Mouse (Mus musculus) heart, postnatal 0 days (tissue): ENCODE results near the gene Tent2. TPM values are rescaled to one million over a fixed set of nuclear protein-coding genes. Genes with fewer than 3 reads are reported as not detected.

Experiments used
- ATAC-seq: fragments of 200-750 bp; cut with Nextera tagmentation; 2 replicates; pipeline ENCODE4 v1.8.0; 2017; ENCODE audit warnings: low read depth, moderate number of reproducible peaks, moderate library complexity; ENCODE audit not compliant: insufficient read depth
- DNase-seq: peaks from one replicate; pipeline ENCODE4 v3.0.0-alpha.2; 2016; ENCODE audit warnings: low spot score
- H3K27ac ChIP-seq: fragments of 300-500 bp; sonication (generic); 2 replicates; pipeline ENCODE4 v1.5.1; 2014; ENCODE audit warnings: low read depth, mild to moderate bottlenecking
- H3K27me3 ChIP-seq: fragments of 300-500 bp; sonication (generic); 2 replicates; pipeline ENCODE4 v1.6.1; 2014; ENCODE audit warnings: low read length, mixed read lengths; ENCODE audit not compliant: control insufficient read depth, insufficient read depth
- H3K36me3 ChIP-seq: fragments of 300-500 bp; sonication (generic); replicated peaks from 2 replicates; pipeline ENCODE4 v1.6.1; 2014; ENCODE audit warnings: low read length, mixed read lengths; ENCODE audit not compliant: control insufficient read depth, insufficient read depth
- H3K4me1 ChIP-seq: fragments of 300-500 bp; sonication (generic); 2 replicates; pipeline ENCODE4 v1.6.1; 2014; ENCODE audit warnings: antibody characterized with exemption; ENCODE audit not compliant: control insufficient read depth, insufficient read depth
- H3K4me2 ChIP-seq: fragments of 300-500 bp; sonication (generic); 2 replicates; pipeline ENCODE4 v1.6.1; 2014; ENCODE audit warnings: low read depth, mild to moderate bottlenecking, low read length, moderate library complexity
- H3K4me3 ChIP-seq: fragments of 300-500 bp; sonication (generic); 2 replicates; pipeline ENCODE4 v1.5.1; 2014; ENCODE audit warnings: low read depth, low read length
- H3K9ac ChIP-seq: fragments of 300-500 bp; sonication (generic); replicated peaks from 2 replicates; pipeline ENCODE4 v1.6.1; 2014; ENCODE audit warnings: low read depth, low read length, mixed read lengths
- H3K9me3 ChIP-seq: fragments of 300-500 bp; sonication (generic); replicated peaks from 2 replicates; pipeline ENCODE4 v1.6.1; 2016; ENCODE audit warnings: low read length; ENCODE audit not compliant: control insufficient read depth
- CTCF ChIP-seq: IDR thresholded peaks from 2 replicates; pipeline ENCODE4 v1.5.1; 2016; ENCODE audit warnings: antibody characterized with exemption, control low read depth, low read depth
- EP300 ChIP-seq: IDR thresholded peaks from 2 replicates; pipeline ENCODE4 v1.6.1; 2016; ENCODE audit warnings: antibody characterized with exemption, low read depth
- WGBS: fragments of 180-500 bp; shearing (Covaris S2); extraction: QIAGEN DNeasy Blood & Tissue Kit; methylation state at CpG from one replicate; pipeline ENCODE4 v1.1.7; 2014; 5-methylcytosine and 5-hydroxymethylcytosine counted together
- polyA plus RNA-seq: library from polyadenylated mRNA; unstranded; fragments of >200 nt; fragmentation: Nextera tagmentation; extraction: Ambion mirVana; gene quantifications from 2 replicates; pipeline ENCODE4 v1.2.1, GENCODE M21; 2015
- total RNA-seq: library from RNA; depleted of rRNA; stranded (reverse); fragments of >200 nt; gene quantifications from 2 replicates; pipeline ENCODE4 v1.2.3, GENCODE M21; 2014; ENCODE audit warnings: low replicate concordance; rRNA removed

Tent2 gene
- total RNA-seq (32.1 and 34.0 TPM in 2 replicates), polyA plus RNA-seq (18.9 and 19.2 TPM in 2 replicates)

- no peaks in the 10 kb centered on the region for H3K27me3 ChIP-seq
Observed at GRCm38 (mm10) chr13:93191831-93192645, at the start of gene Tent2. Tent2 (minus strand) TSS chr13:93192385.

GRCm38 (mm10) chr13:93241180-93241579 is 49.0 kb upstream of the Tent2 start:
- Histone ChIP-seq H3K4me1 (0 out of 2 replicates have a peak, but pooled peaks cover 9% of the 10 kb centered on the region), H3K4me2 (no peak overlapping the region), H3K4me3 (no peak overlapping the region), H3K9me3 (no peaks in the 10 kb centered on the region), H3K9ac (no peak overlapping the region), H3K27ac (no peak overlapping the region), H3K36me3 (no peaks in the 10 kb centered on the region), H3K27me3 (no peaks in the 10 kb centered on the region)
- WGBS: 74% methylated on average over 3 of the region's 3 CpGs
- ATAC-seq (no peak), DNase-seq (no peak)
- TF ChIP-seq CTCF (no peak), EP300 (no peak)

More at GRCm38 (mm10) chr13:93191831-93192645, at the start of gene Tent2:
- Histone ChIP-seq H3K36me3 (no peaks in the 10 kb centered on the region), H3K27ac (peak within 1 kb of the TSS; percentile 97), H3K9me3 (no peaks in the 10 kb centered on the region), H3K4me2 (peak within 1 kb of the TSS; percentile 77), H3K4me3 (peak within 1 kb of the TSS; percentile 100), H3K9ac (peak within 1 kb of the TSS; percentile 98), H3K4me1 (peaks cover 20% of the 10 kb centered on the region; the same call in 1 of the 2 replicates)
- WGBS: under 1% methylated on average over 68 of the region's 72 CpGs
- TF ChIP-seq EP300 (peak; percentile 47; the same call in 1 of the 2 replicates), CTCF (no peak)
- peak; percentile 95 for DNase-seq
- ATAC-seq: peak; percentile 99

DNA sequence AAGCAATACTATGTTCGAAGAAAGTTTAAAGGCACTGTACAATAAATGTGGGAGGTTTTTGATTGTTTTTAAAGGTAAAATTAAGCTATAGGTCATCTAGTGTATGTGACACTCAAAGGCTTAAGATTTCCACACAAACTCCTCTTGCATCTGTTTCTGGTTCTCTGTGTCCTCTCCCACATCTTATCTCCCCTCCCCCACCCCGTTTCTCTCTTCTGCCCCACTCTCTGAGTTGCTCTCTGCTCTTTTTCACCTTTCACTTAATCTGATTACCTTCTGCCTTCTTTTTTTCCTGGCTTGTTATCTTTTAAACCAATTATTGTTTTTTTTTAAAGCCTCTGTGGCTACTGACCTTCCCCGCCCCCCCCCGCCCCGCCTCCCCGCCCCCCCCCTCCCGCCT is 47.4 kb upstream of the Tent2 start:
- TF ChIP-seq EP300 (no peak), CTCF (no peak)
- Histone ChIP-seq H3K27ac (no peak overlapping the region), H3K4me2 (no peak overlapping the region), H3K36me3 (no peaks in the 10 kb centered on the region), H3K9ac (no peak overlapping the region), H3K4me1 (0 out of 2 replicates have a peak, but pooled peaks cover 9% of the 10 kb centered on the region), H3K27me3 (no peaks in the 10 kb centered on the region), H3K4me3 (no peak overlapping the region), H3K9me3 (no peaks in the 10 kb centered on the region)
- no peak for ATAC-seq
- WGBS: 25% methylated on average over 5 of the region's 7 CpGs
- DNase-seq: no peak

DNA sequence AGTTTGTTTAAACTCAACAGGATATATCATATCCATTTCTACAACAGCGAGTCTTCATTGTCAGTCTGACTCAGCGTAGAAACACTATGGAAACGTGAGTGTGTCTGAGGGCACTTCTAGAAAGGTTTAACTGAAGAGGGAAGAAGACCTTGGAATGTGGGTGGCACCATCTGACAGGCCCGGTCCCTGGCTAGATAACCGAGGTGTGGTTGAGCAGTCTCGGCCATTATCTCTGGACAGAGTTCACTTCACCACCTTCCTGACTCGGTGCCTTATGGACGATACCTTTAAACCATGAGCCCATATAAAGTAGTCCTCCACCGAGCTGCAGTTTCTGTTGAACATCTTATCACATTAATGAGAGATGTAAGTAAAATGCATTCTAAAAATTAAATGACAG is 46.9 kb upstream of the Tent2 start:
- Histone ChIP-seq H3K4me1 (0 out of 2 replicates have a peak, but pooled peaks cover 9% of the 10 kb centered on the region), H3K4me2 (no peak overlapping the region), H3K27me3 (no peaks in the 10 kb centered on the region), H3K4me3 (no peak overlapping the region), H3K9ac (no peak overlapping the region), H3K36me3 (no peaks in the 10 kb centered on the region), H3K9me3 (no peaks in the 10 kb centered on the region), H3K27ac (no peak overlapping the region)
- no peak for DNase-seq
- no peak for TF ChIP-seq EP300
- TF ChIP-seq CTCF: no peak
- ATAC-seq: no peak
- 45% methylated on average over 9 of the region's 9 CpGs for WGBS

- DNase-seq: peak; percentile 52
- peak overlapping the region; percentile 63 for H3K27ac ChIP-seq
Observed at GRCm38 (mm10) chr13:93237677-93238398, 45.7 kb upstream of the Tent2 start.

More at GRCm38 (mm10) chr13:93237677-93238398, 45.7 kb upstream of the Tent2 start:
- Histone ChIP-seq H3K9ac (no peak overlapping the region), H3K27me3 (no peaks in the 10 kb centered on the region), H3K4me2 (no peak overlapping the region), H3K36me3 (no peaks in the 10 kb centered on the region), H3K9me3 (no peaks in the 10 kb centered on the region), H3K4me3 (no peak overlapping the region), H3K4me1 (0 out of 2 replicates have a peak, but pooled peaks cover 9% of the 10 kb centered on the region)
- TF ChIP-seq EP300: no peak
- no peak for TF ChIP-seq CTCF
- WGBS: 27% methylated on average over 9 of the region's 9 CpGs
- ATAC-seq: peak; percentile 79
